Mouse (Mus musculus) frontal cortex, adult 2 months (tissue): ENCODE data around the gene Cdkal1. TPM values are rescaled to one million over a fixed set of nuclear protein-coding genes. Genes with fewer than 3 reads are reported as not detected.

Source experiments
- DNase-seq, 2 experiments: peaks; one replicate each; pipeline ENCODE4 v3.0.0; 2022; ENCODE audit warnings: low spot score in 1 of 2; ENCODE audit errors: extremely low spot score in 1 of 2
- polyA plus RNA-seq: library from polyadenylated mRNA; depleted of rRNA; stranded (reverse); fragments of >200 nt; gene quantifications from 2 replicates; pipeline ENCODE4 v1.2.3, GENCODE M21; 2012; rRNA removed

Gene Cdkal1
- polyA plus RNA-seq = 7.8 and 8.0 TPM in 2 replicates

- DNase-seq = peak; percentile 56 to 90
Measured at GRCm38 (mm10) chr13:29855281-29856031, at the start of gene Cdkal1. Gene Cdkal1 (minus strand): TSS chr13:29855674.

- DNase-seq = no peak
Measured at GRCm38 (mm10) chr13:29903341-29903740, 47.9 kb upstream of the Cdkal1 start.

GRCm38 (mm10) chr13:29902676-29903075 is 47.2 kb upstream of the Cdkal1 start:
- DNase-seq = no peak

GRCm38 (mm10) chr13:29901641-29902040 is 46.2 kb upstream of the Cdkal1 start:
- peak in 1 of 2 experiments; percentile 62 for DNase-seq

GRCm38 (mm10) chr13:29866780-29867179 is 11.3 kb upstream of the Cdkal1 start:
- no peak for DNase-seq

GRCm38 (mm10) chr13:29864331-29864730 is 8.9 kb upstream of the Cdkal1 start:
- no peak for DNase-seq

GRCm38 (mm10) chr13:29860087-29860486 is 4.6 kb upstream of the Cdkal1 start:
- DNase-seq = no peak

GRCm38 (mm10) chr13:29857436-29857835 is 2.0 kb upstream of the Cdkal1 start:
- peak; percentile 20 to 57 for DNase-seq

- no peak for DNase-seq
Measured at GRCm38 (mm10) chr13:29854876-29855275, 598 bp downstream of the Cdkal1 start.

- DNase-seq = peak in 1 of 2 experiments; percentile 63
Measured at GRCm38 (mm10) chr13:29838409-29839047, 16.9 kb downstream of the Cdkal1 start.

GRCm38 (mm10) chr13:29835170-29835569 is 20.3 kb downstream of the Cdkal1 start:
- peak in 1 of 2 experiments; percentile 78 for DNase-seq

GRCm38 (mm10) chr13:29833751-29834150 is 21.7 kb downstream of the Cdkal1 start:
- DNase-seq = no peak

- DNase-seq = no peak
Measured at GRCm38 (mm10) chr13:29831126-29831525, 24.3 kb downstream of the Cdkal1 start.

- DNase-seq = no peak
Measured at GRCm38 (mm10) chr13:29828032-29828431, 27.4 kb downstream of the Cdkal1 start.

GRCm38 (mm10) chr13:29826469-29826868 is 29.0 kb downstream of the Cdkal1 start:
- DNase-seq = peak in 1 of 2 experiments; percentile 38

- no peak for DNase-seq
Measured at GRCm38 (mm10) chr13:29826041-29826440, 29.4 kb downstream of the Cdkal1 start.

GRCm38 (mm10) chr13:29824797-29825196 is 30.7 kb downstream of the Cdkal1 start:
- no peak for DNase-seq

GRCm38 (mm10) chr13:29824326-29824725 is 31.1 kb downstream of the Cdkal1 start:
- DNase-seq = no peak

GRCm38 (mm10) chr13:29823906-29824305 is 31.6 kb downstream of the Cdkal1 start:
- DNase-seq = peak; percentile 44 to 65

- no peak for DNase-seq
Measured at GRCm38 (mm10) chr13:29823487-29823886, 32.0 kb downstream of the Cdkal1 start.

GRCm38 (mm10) chr13:29819910-29820583 is 35.4 kb downstream of the Cdkal1 start:
- DNase-seq = no peak
